Mouse (Mus musculus) ES-E14 (cell line): ENCODE results near the gene 1700022I11Rik. TPM values are rescaled to one million over a fixed set of nuclear protein-coding genes. Genes with fewer than 3 reads are reported as not detected.

Source experiments
- DNase-seq: peaks from one replicate; pipeline ENCODE4 v3.0.0-alpha.2; 2013; ENCODE audit warnings: low read depth, low spot score
- H3K27ac ChIP-seq: 2 replicates; pipeline ENCODE4 v1.5.1; 2012; ENCODE audit warnings: low read depth, mild to moderate bottlenecking, low read length, moderate library complexity, mixed read lengths; ENCODE audit not compliant: poor library complexity, insufficient read depth, severe bottlenecking
- H3K36me3 ChIP-seq: 2 replicates; pipeline ENCODE4 v1.6.1; 2012; ENCODE audit warnings: mild to moderate bottlenecking, low read length, moderate library complexity, mixed read lengths; ENCODE audit not compliant: control insufficient read depth, poor library complexity, insufficient read depth, severe bottlenecking
- H3K4me1 ChIP-seq, 2 experiments: fragments of 150-350 bp in 1 of 2; sonication (generic) in 1 of 2; 2 replicates each; pipeline ENCODE4 v1.6.1; 2012; ENCODE audit warnings: low read length in 2 of 2, mild to moderate bottlenecking in 1 of 2, mixed read lengths in 1 of 2; ENCODE audit not compliant: control insufficient read depth in 2 of 2, insufficient read depth in 2 of 2, poor library complexity in 1 of 2
- H3K4me3 ChIP-seq, 2 experiments: fragments of 150-350 bp in 1 of 2; sonication (generic) in 1 of 2; 2 replicates each; pipeline ENCODE4 v1.5.1; 2012; ENCODE audit warnings: low read length in 2 of 2, low read depth in 1 of 2, mild to moderate bottlenecking in 1 of 2, mixed read lengths in 1 of 2; ENCODE audit not compliant: insufficient read depth in 1 of 2, poor library complexity in 1 of 2, severe bottlenecking in 1 of 2
- H3K9ac ChIP-seq: 2 replicates; pipeline ENCODE4 v1.6.1; 2012; ENCODE audit warnings: low read depth, mild to moderate bottlenecking, low read length, mixed read lengths; ENCODE audit not compliant: poor library complexity, insufficient read depth, severe bottlenecking
- H3K9me3 ChIP-seq: fragments of 150-350 bp; sonication (generic); 2 replicates; pipeline ENCODE4 v1.6.1; 2012; ENCODE audit warnings: low read depth, mild to moderate bottlenecking, low read length; ENCODE audit not compliant: control insufficient read depth, insufficient read depth
- CHD2 ChIP-seq: IDR thresholded peaks from 2 replicates; pipeline ENCODE4 v1.6.1; 2014; ENCODE audit warnings: mild to moderate bottlenecking, low read depth, low read length, inconsistent platforms
- HCFC1 ChIP-seq: IDR thresholded peaks from 2 replicates; pipeline ENCODE4 v1.6.1; 2012; ENCODE audit warnings: low read length, inconsistent platforms, borderline replicate concordance; ENCODE audit not compliant: insufficient read depth
- MAFK ChIP-seq: IDR thresholded peaks from 2 replicates; pipeline ENCODE4 v1.6.1; 2014; ENCODE audit warnings: mild to moderate bottlenecking, low read depth, low read length, inconsistent platforms; ENCODE audit not compliant: insufficient read depth
- ZC3H11A ChIP-seq: IDR thresholded peaks from 2 replicates; pipeline ENCODE4 v1.6.1; 2012; ENCODE audit warnings: low read depth, mild to moderate bottlenecking, inconsistent platforms, low read length, borderline replicate concordance
- ZNF384 ChIP-seq: IDR thresholded peaks from 2 replicates; pipeline ENCODE4 v1.6.1; 2012; ENCODE audit warnings: low read depth, low read length, inconsistent platforms
- in situ Hi-C, 2 experiments: fragments of 600-800 bp; cut with MboI; formaldehyde crosslinking; loops; one replicate each; pipeline ENCODE4 v1.15.1; 2025; ENCODE audit warnings: low sequenced_read_pairs in 2 of 2, inconsistent platforms in 1 of 2; ENCODE audit not compliant: unreplicated experiment in 2 of 2
- total RNA-seq: library from RNA; depleted of rRNA; stranded (reverse); fragments of 300-350 nt; gene quantifications from 2 replicates; pipeline ENCODE4 v1.2.3, GENCODE M21; 2012

Gene 1700022I11Rik
- total RNA-seq, 1 experiment, result 0.58 TPM

- peak overlapping the region; percentile 48; the same call in 1 of the 2 replicates for H3K9ac ChIP-seq
- H3K4me3 ChIP-seq, result 0 out of 4 replicates have a peak overlapping the region, but pooled peaks of 1 of the 2 experiments have one; percentile 16
- peaks cover 6 to 19% of the 10 kb centered on the region in 2 experiments; a peak in 3 of 4 replicates for H3K4me1 ChIP-seq
- peaks cover 14% of the 10 kb centered on the region; the same call in 1 of the 2 replicates for H3K36me3 ChIP-seq
- H3K27ac ChIP-seq, result no peak overlapping the region
- in situ Hi-C loops, result no loop called here
- TF ChIP-seq CHD2 (no peak), MAFK (no peak), ZNF384 (no peak), HCFC1 (no peak), ZC3H11A (no peak)
- DNase-seq, result no peak
- H3K9me3 ChIP-seq, result no peaks in the 10 kb centered on the region
These were observed 15.8 kb upstream of the 1700022I11Rik start for GRCm38 (mm10) chr4:42953435-42954094.

GRCm38 (mm10) chr4:42954297-42954696 is 15.1 kb upstream of the 1700022I11Rik start:
- Histone ChIP-seq H3K9me3 (no peaks in the 10 kb centered on the region), H3K9ac (no peak overlapping the region), H3K4me1 (peaks cover 4 to 19% of the 10 kb centered on the region in 2 experiments; a peak in 3 of 4 replicates), H3K4me3 (no peak overlapping the region), H3K27ac (no peak overlapping the region), H3K36me3 (peaks cover 14% of the 10 kb centered on the region; the same call in 1 of the 2 replicates)
- in situ Hi-C loops, result no loop called here
- TF ChIP-seq CHD2 (no peak), ZNF384 (no peak), ZC3H11A (peak; percentile 55; the same call in 1 of the 2 replicates), HCFC1 (no peak)
- DNase-seq, result peak; percentile 69

GRCm38 (mm10) chr4:42955200-42955599 is 14.2 kb upstream of the 1700022I11Rik start:
- TF ChIP-seq ZNF384 (no peak), ZC3H11A (no peak), HCFC1 (no peak), MAFK (no peak), CHD2 (no peak)
- in situ Hi-C loops, result no loop called here
- no peaks in the 10 kb centered on the region for H3K9me3 ChIP-seq
- no peak overlapping the region for H3K4me3 ChIP-seq
- H3K9ac ChIP-seq, result no peak overlapping the region
- peaks cover 4 to 19% of the 10 kb centered on the region in 2 experiments; a peak in 3 of 4 replicates for H3K4me1 ChIP-seq
- peaks cover 14% of the 10 kb centered on the region; the same call in 1 of the 2 replicates for H3K36me3 ChIP-seq
- DNase-seq, result no peak
- H3K27ac ChIP-seq, result no peak overlapping the region

GRCm38 (mm10) chr4:42956581-42956980 is 12.8 kb upstream of the 1700022I11Rik start:
- DNase-seq, result no peak

More at GRCm38 (mm10) chr4:42956581-42956980, 12.8 kb upstream of the 1700022I11Rik start:
- Histone ChIP-seq H3K36me3 (peaks cover 14% of the 10 kb centered on the region; the same call in 1 of the 2 replicates), H3K4me1 (peaks cover 2 to 15% of the 10 kb centered on the region in 2 experiments; a peak in 3 of 4 replicates), H3K9me3 (no peaks in the 10 kb centered on the region), H3K9ac (no peak overlapping the region), H3K27ac (no peak overlapping the region), H3K4me3 (no peak overlapping the region)
- in situ Hi-C loops, result no loop called here
- TF ChIP-seq HCFC1, result no peak
